Mouse (Mus musculus): ENCODE measurements at regions not wholly inside any gene's neighbourhood (a gene's known extent, or its start where the extent isn't known, plus 50 kb on each side); places are given as distances from the start of the nearest gene placed in this dataset.
A peak's percentile ranks its signal among the peaks of the same experiment; 100 is the strongest.

GRCm38 (mm10) chr6:82860485-82860884, 79.1 kb downstream of the Sema4f start:
- DNase-seq (ENCODE audit: low spot score): no peak

GRCm38 (mm10) chr6:82856218-82856617, 82.0 kb upstream of the Hk2 start:
- DNase-seq (ENCODE audit: low spot score): no peak

GRCm38 (mm10) chr6:82855401-82855800, 81.1 kb upstream of the Hk2 start:
- no peak for DNase-seq (ENCODE audit: low spot score)

- DNase-seq (ENCODE audit: low spot score): no peak
Observed at GRCm38 (mm10) chr6:82854780-82855179, 80.5 kb upstream of the Hk2 start.

GRCm38 (mm10) chr6:82854338-82854737, 80.1 kb upstream of the Hk2 start:
- DNase-seq (ENCODE audit: low spot score): no peak

- DNase-seq (ENCODE audit: low spot score): no peak
Observed at GRCm38 (mm10) chr6:82853076-82853475, 78.8 kb upstream of the Hk2 start.

- no peak for DNase-seq (ENCODE audit: low spot score)
Observed at GRCm38 (mm10) chr6:82850556-82850955, 76.3 kb upstream of the Hk2 start.

- no peak for DNase-seq (ENCODE audit: low spot score)
Observed at GRCm38 (mm10) chr6:82847598-82847997, 73.3 kb upstream of the Hk2 start.

GRCm38 (mm10) chr6:82846587-82847150, 72.4 kb upstream of the Hk2 start:
- no peak for DNase-seq (ENCODE audit: low spot score)

GRCm38 (mm10) chr6:82844432-82844831, 70.2 kb upstream of the Hk2 start:
- peak; percentile 49 for DNase-seq (ENCODE audit: low spot score)

- no peak for DNase-seq (ENCODE audit: low spot score)
Observed at GRCm38 (mm10) chr6:82843881-82844280, 69.6 kb upstream of the Hk2 start.

GRCm38 (mm10) chr6:82837246-82837645, 63.0 kb upstream of the Hk2 start:
- no peak for DNase-seq (ENCODE audit: low spot score)

- DNase-seq (ENCODE audit: low spot score): no peak
Observed at GRCm38 (mm10) chr6:82835222-82836064, 61.2 kb upstream of the Hk2 start.

GRCm38 (mm10) chr6:82833867-82834266, 59.6 kb upstream of the Hk2 start:
- no peak for DNase-seq (ENCODE audit: low spot score)

- DNase-seq (ENCODE audit: low spot score): no peak
Observed at GRCm38 (mm10) chr6:82831211-82831610, 57.0 kb upstream of the Hk2 start.

- DNase-seq (ENCODE audit: low spot score): no peak
Observed at GRCm38 (mm10) chr6:82824684-82825083, 50.4 kb upstream of the Hk2 start.

- DNase-seq (ENCODE audit: low spot score): no peak
Observed at GRCm38 (mm10) chr6:82824240-82824639, 50.0 kb upstream of the Hk2 start.
